Mouse (Mus musculus) small intestine, adult 2 months (tissue): ENCODE measurements at regions not wholly inside any gene's neighbourhood (a gene's known extent, or its start where the extent isn't known, plus 50 kb on each side); places are given as distances from the start of the nearest gene placed in this dataset.

Source experiments
- CTCF ChIP-seq: fragments of 200-500 bp; IDR thresholded peaks from 2 replicates; pipeline ENCODE4 v1.5.1; 2012; ENCODE audit warnings: low read depth, mild to moderate bottlenecking, control low read depth, inconsistent platforms, low read length, moderate library complexity, mixed read lengths; ENCODE audit not compliant: insufficient replicate concordance, insufficient read length; ENCODE audit errors: extremely low read depth
- POLR2A ChIP-seq: fragments of 200-500 bp; IDR thresholded peaks from 2 replicates; pipeline ENCODE4 v1.6.1; 2012; ENCODE audit warnings: low read depth, mild to moderate bottlenecking, control low read depth, inconsistent platforms, low read length, moderate library complexity

- TF ChIP-seq CTCF: no peak
- TF ChIP-seq POLR2A: no peak
Measured at GRCm38 (mm10) chr16:93085227-93085883, 259.4 kb upstream of the Runx1 start.
